Mouse (Mus musculus) limb, embryonic 13.5 days (tissue): ENCODE measurements around the gene Ift122. TPM values are rescaled to one million over a fixed set of nuclear protein-coding genes. Genes with fewer than 3 reads are reported as not detected.

Source experiments
- ATAC-seq: fragments of 200-750 bp; cut with Nextera tagmentation; 2 replicates; pipeline ENCODE4 v1.8.0; 2017; ENCODE audit warnings: low read depth, moderate number of reproducible peaks, moderate TSS enrichment; ENCODE audit not compliant: low FRiP score
- H3K27ac ChIP-seq: fragments of 300-500 bp; sonication (generic); 2 replicates; pipeline ENCODE4 v1.5.1; 2015; ENCODE audit warnings: inconsistent platforms, mild to moderate bottlenecking, moderate library complexity
- H3K27me3 ChIP-seq: fragments of 300-500 bp; sonication (generic); 2 replicates; pipeline ENCODE4 v1.6.1; 2015; ENCODE audit warnings: mild to moderate bottlenecking, inconsistent platforms
- H3K36me3 ChIP-seq: fragments of 300-500 bp; sonication (generic); 2 replicates; pipeline ENCODE4 v1.6.1; 2015; ENCODE audit warnings: inconsistent platforms, mild to moderate bottlenecking, moderate library complexity
- H3K4me1 ChIP-seq: fragments of 300-500 bp; sonication (generic); 2 replicates; pipeline ENCODE4 v1.6.1; 2015; ENCODE audit warnings: inconsistent platforms
- H3K4me2 ChIP-seq: fragments of 300-500 bp; sonication (generic); replicated peaks from 2 replicates; pipeline ENCODE4 v1.6.1; 2015; ENCODE audit warnings: inconsistent platforms, mild to moderate bottlenecking, moderate library complexity
- H3K4me3 ChIP-seq: fragments of 300-500 bp; sonication (generic); 2 replicates; pipeline ENCODE4 v1.5.1; 2015; ENCODE audit warnings: moderate library complexity, mild to moderate bottlenecking, inconsistent platforms
- H3K9ac ChIP-seq: fragments of 300-500 bp; sonication (generic); 2 replicates; pipeline ENCODE4 v1.6.1; 2015; ENCODE audit warnings: mild to moderate bottlenecking, inconsistent platforms
- H3K9me3 ChIP-seq: fragments of 300-500 bp; sonication (generic); 2 replicates; pipeline ENCODE4 v1.6.1; 2016; ENCODE audit warnings: inconsistent platforms
- WGBS: fragments of 180-500 bp; shearing (Covaris S2); methylation state at CpG from one replicate; pipeline ENCODE4 v1.1.7; 2015; 5-methylcytosine and 5-hydroxymethylcytosine counted together
- polyA plus RNA-seq: library from polyadenylated mRNA; unstranded; fragments of >200 nt; fragmentation: Nextera tagmentation; extraction: Ambion mirVana; gene quantifications from 2 replicates; pipeline ENCODE4 v1.2.1, GENCODE M21; 2015

The Ift122 gene
- polyA plus RNA-seq, 1 experiment from 2014 or later = 25.8 TPM

DNA sequence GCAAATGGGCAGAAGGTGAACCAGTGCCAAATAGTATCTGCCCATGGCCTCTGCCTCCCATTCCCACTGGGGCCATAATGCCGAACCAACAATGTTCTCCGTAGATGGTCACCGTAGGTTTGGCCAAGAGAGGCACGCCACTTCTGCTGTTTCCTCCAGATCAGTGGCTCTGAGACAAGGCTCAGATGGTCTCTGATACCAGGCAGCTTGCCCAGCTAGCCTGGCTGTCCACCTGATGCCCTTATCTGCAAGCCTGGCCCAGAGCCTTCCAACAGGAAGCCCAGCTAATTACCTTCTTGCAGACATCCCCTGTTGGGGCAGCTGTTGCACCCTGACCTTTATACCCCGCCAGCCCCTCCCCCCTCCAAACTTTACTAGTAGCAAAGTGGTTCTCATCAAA, 114.8 kb downstream of the Ift122 start:
- ATAC-seq = no peak
- H3K4me2 ChIP-seq = no peak overlapping the region
- no peak overlapping the region for H3K27ac ChIP-seq
- peaks cover 42% of the 10 kb centered on the region for H3K4me1 ChIP-seq
- H3K4me3 ChIP-seq = no peak overlapping the region
- no peak overlapping the region for H3K9ac ChIP-seq
- 71% methylated on average over 5 of the region's 5 CpGs for WGBS
- H3K36me3 ChIP-seq = peaks cover 13% of the 10 kb centered on the region
- no peaks in the 10 kb centered on the region for H3K9me3 ChIP-seq
- H3K27me3 ChIP-seq = peaks cover 9% of the 10 kb centered on the region

DNA sequence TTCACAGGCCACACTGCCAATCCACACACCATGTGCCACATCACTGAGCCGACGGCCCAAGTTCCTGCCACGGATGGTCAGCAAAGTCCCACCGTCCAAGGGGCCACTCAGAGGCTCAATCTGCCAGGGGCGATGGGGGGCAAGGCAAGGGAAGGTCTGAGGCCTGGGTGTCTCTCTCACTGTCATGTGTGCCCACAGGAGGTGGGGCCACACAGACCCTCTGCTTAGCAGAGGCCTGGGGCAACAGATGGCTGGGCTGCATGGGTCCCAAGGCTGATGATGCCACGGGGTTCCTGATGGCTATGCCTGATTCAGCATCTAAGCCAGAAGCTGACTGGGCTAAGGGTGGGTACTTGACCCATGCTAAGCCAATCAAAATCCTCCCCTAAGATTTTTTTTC, 115.4 kb downstream of the Ift122 start:
- Histone ChIP-seq H3K4me1 (peaks cover 42% of the 10 kb centered on the region), H3K9me3 (no peaks in the 10 kb centered on the region), H3K27me3 (peaks cover 5% of the 10 kb centered on the region), H3K27ac (no peak overlapping the region), H3K4me2 (no peak overlapping the region), H3K9ac (no peak overlapping the region), H3K36me3 (peaks cover 13% of the 10 kb centered on the region; the same call in 1 of the 2 replicates), H3K4me3 (no peak overlapping the region)
- ATAC-seq = no peak
- WGBS = 80% methylated on average over 6 of the region's 6 CpGs

GRCm38 (mm10) chr6:115969103-115969502, 115.8 kb downstream of the Ift122 start:
- H3K9ac ChIP-seq = no peak overlapping the region; the same call in 1 of the 2 replicates
- H3K27me3 ChIP-seq = peaks cover 4% of the 10 kb centered on the region
- no peak overlapping the region for H3K27ac ChIP-seq
- 58% methylated on average over 9 of the region's 9 CpGs for WGBS
- no peak overlapping the region for H3K4me3 ChIP-seq
- ATAC-seq = no peak
- peaks cover 13% of the 10 kb centered on the region; the same call in 1 of the 2 replicates for H3K36me3 ChIP-seq
- H3K9me3 ChIP-seq = no peaks in the 10 kb centered on the region
- H3K4me1 ChIP-seq = peaks cover 46% of the 10 kb centered on the region
- no peak overlapping the region for H3K4me2 ChIP-seq

- no peak overlapping the region for H3K4me2 ChIP-seq
- H3K9ac ChIP-seq = no peak overlapping the region
- WGBS = 69% methylated on average over 4 of the region's 6 CpGs
- no peaks in the 10 kb centered on the region for H3K9me3 ChIP-seq
- H3K4me1 ChIP-seq = peaks cover 51% of the 10 kb centered on the region
- H3K27ac ChIP-seq = no peak overlapping the region
- H3K36me3 ChIP-seq = peaks cover 13% of the 10 kb centered on the region; the same call in 1 of the 2 replicates
- H3K27me3 ChIP-seq = peaks cover 4% of the 10 kb centered on the region; the same call in 1 of the 2 replicates
- ATAC-seq = no peak
- no peak overlapping the region for H3K4me3 ChIP-seq
Observed at GRCm38 (mm10) chr6:115969952-115970351, 116.7 kb downstream of the Ift122 start.

- H3K27ac ChIP-seq = no peak overlapping the region
- peaks cover 51% of the 10 kb centered on the region for H3K4me1 ChIP-seq
- peak overlapping the region; percentile 13 for H3K9ac ChIP-seq
- ATAC-seq = peak; percentile 38; the same call in 1 of the 2 replicates
- H3K27me3 ChIP-seq = peaks cover 4% of the 10 kb centered on the region; the same call in 1 of the 2 replicates
- H3K36me3 ChIP-seq = 0 out of 2 replicates have a peak, but pooled peaks cover 4% of the 10 kb centered on the region
- H3K4me3 ChIP-seq = no peak overlapping the region
- H3K4me2 ChIP-seq = no peak overlapping the region
- no peaks in the 10 kb centered on the region for H3K9me3 ChIP-seq
- 27% methylated on average over 13 of the region's 13 CpGs for WGBS
Observed at GRCm38 (mm10) chr6:115971273-115972060, 118.2 kb downstream of the Ift122 start.

- no peak overlapping the region for H3K4me2 ChIP-seq
- no peak for ATAC-seq
- 82% methylated on average over 7 of the region's 7 CpGs for WGBS
- H3K4me3 ChIP-seq = no peak overlapping the region
- H3K9ac ChIP-seq = no peak overlapping the region
- peaks cover 51% of the 10 kb centered on the region for H3K4me1 ChIP-seq
- H3K36me3 ChIP-seq = no peaks in the 10 kb centered on the region
- no peak overlapping the region for H3K27ac ChIP-seq
- H3K9me3 ChIP-seq = no peaks in the 10 kb centered on the region
- peaks cover 4% of the 10 kb centered on the region; the same call in 1 of the 2 replicates for H3K27me3 ChIP-seq
Observed at GRCm38 (mm10) chr6:115972083-115972764, 119.0 kb downstream of the Ift122 start.

- H3K4me1 ChIP-seq = peaks cover 49% of the 10 kb centered on the region
- H3K27me3 ChIP-seq = peaks cover 4% of the 10 kb centered on the region; the same call in 1 of the 2 replicates
- WGBS = 84% methylated on average over 15 of the region's 15 CpGs
Observed at GRCm38 (mm10) chr6:115973139-115973875, 120.0 kb downstream of the Ift122 start.

DNA sequence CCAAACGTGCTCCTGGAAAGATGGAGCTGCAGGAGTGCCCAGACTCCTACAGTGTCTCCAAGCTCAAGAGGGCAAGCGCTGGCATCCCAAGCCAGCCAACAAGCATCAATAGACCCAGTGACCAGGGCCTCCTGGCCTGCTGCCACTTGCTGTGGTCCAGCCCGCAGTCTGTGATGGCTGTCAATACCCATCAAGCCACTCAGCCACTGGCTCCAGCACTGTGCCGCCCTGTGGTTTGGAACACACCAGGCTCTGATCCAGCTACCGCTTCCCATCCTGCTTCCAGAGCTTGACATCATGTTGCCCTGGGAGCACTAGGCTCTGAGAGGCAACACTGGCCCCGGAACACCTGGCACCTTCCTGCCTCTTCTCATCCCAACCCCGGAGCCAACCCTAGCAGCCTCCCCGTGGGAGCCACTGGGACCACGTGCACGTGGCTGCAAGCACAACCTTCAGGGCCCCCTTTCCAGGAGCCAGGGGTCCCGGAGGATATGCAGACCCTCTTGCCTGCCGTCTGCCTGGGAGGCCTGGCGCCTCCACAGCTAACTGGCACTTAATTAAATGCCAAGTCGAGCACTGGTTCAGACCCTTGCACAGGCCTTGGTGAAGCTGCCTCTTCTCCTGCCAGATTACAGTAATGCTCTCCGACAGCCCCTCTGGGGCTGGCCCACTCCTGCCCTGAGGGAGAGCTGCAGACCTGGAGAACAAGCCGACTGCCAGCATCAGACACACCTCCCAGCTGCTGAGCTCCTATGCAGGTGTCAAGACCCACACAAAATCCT, 120.8 kb downstream of the Ift122 start:
- peaks cover 45% of the 10 kb centered on the region for H3K4me1 ChIP-seq
- H3K27me3 ChIP-seq = peaks cover 4% of the 10 kb centered on the region; the same call in 1 of the 2 replicates
- no peak overlapping the region for H3K27ac ChIP-seq

More at GRCm38 (mm10) chr6:115973139-115973875, 120.0 kb downstream of the Ift122 start:
- no peaks in the 10 kb centered on the region for H3K36me3 ChIP-seq
- no peak overlapping the region for H3K4me2 ChIP-seq
- no peak overlapping the region for H3K9ac ChIP-seq
- no peak overlapping the region for H3K27ac ChIP-seq
- no peak overlapping the region for H3K4me3 ChIP-seq
- no peaks in the 10 kb centered on the region for H3K9me3 ChIP-seq
- ATAC-seq = no peak

GRCm38 (mm10) chr6:115975606-115976005, 122.3 kb downstream of the Ift122 start:
- Histone ChIP-seq H3K4me2 (no peak overlapping the region), H3K4me1 (peaks cover 35% of the 10 kb centered on the region), H3K36me3 (no peaks in the 10 kb centered on the region), H3K27ac (no peak overlapping the region), H3K9me3 (no peaks in the 10 kb centered on the region), H3K4me3 (no peak overlapping the region), H3K9ac (no peak overlapping the region), H3K27me3 (peaks cover 4% of the 10 kb centered on the region; the same call in 1 of the 2 replicates)
- no peak for ATAC-seq
- WGBS = 85% methylated on average over 8 of the region's 8 CpGs

More for the DNA sequence above, 120.8 kb downstream of the Ift122 start:
- Histone ChIP-seq H3K9me3 (no peaks in the 10 kb centered on the region), H3K4me2 (no peak overlapping the region), H3K4me3 (no peak overlapping the region), H3K36me3 (no peaks in the 10 kb centered on the region), H3K9ac (peak overlapping the region; percentile 19; the same call in 1 of the 2 replicates)
- no peak for ATAC-seq
- 70% methylated on average over 16 of the region's 16 CpGs for whole genome bisulfite sequencing
